Mouse (Mus musculus): Measurements from ENCODE around the gene Dhrs13.

The Dhrs13 gene

GRCm38 (mm10) chr11:78031947-78032808 lies at the start of gene Dhrs13:
Gene Dhrs13, plus strand, starts transcription at chr11:78032280.
- peak; percentile 94 for DNase-seq (ENCODE audit: low spot score)

- peak; percentile 99 for DNase-seq (ENCODE audit: low spot score)
These were observed 49.6 kb upstream of the Dhrs13 start, which contains the start of gene Phf12 for GRCm38 (mm10) chr11:77982441-77982905. Gene Phf12, plus strand, starts transcription at chr11:77982754.

- peak; percentile 37 for DNase-seq (ENCODE audit: low spot score)
These were observed 48.7 kb upstream of the Dhrs13 start for GRCm38 (mm10) chr11:77983191-77983936.

DNA sequence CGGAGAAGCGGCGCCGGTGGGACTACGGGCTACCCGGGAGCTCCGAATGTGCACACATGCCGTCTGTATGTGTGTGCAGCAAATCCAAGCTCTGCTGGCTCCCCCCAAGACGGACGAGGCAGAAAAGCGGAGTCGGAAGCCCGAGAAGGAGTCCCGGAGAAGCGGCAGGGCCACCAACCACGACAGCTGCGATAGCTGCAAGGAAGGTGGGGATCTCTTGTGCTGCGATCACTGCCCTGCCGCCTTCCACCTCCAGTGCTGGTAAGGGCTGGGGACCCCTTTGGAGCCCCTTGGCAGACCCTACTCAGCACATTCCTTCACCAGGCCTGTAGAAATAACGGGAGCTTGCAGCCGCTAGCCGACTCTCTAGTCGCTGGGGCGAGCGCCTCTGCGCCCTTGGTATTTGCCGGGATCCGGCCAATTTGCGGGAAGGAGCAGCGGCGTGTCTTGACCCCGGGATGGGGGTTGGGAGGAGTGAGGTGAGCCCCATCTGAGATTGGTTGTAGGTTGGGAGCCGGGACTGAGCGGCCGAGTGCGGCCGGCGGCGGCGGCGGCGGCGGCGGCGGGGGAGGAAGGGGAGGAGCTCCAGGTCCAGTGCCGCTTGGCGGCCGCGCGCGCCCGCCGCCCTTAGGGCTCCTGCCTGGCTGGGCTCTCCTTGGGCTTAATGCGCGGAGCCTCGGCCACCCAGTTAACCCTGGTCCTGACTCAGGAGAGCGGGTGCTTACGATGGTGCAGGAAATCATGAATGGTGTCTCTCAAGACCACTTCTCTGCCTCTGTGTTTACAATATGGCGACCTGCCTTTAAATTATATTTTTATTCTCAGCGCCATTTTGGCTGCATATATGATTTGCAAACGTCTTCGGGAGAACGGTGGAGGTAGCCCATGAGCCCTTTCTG lies 47.9 kb upstream of the Dhrs13 start:
- peak; percentile 69 for DNase-seq (ENCODE audit: low spot score)

- peak; percentile 50 for DNase-seq (ENCODE audit: low spot score)
These were observed 47.2 kb upstream of the Dhrs13 start for GRCm38 (mm10) chr11:77984836-77985231.

GRCm38 (mm10) chr11:77985541-77986065 lies 46.5 kb upstream of the Dhrs13 start:
- DNase-seq (ENCODE audit: low spot score): no peak

- no peak for DNase-seq (ENCODE audit: low spot score)
These were observed 42.9 kb upstream of the Dhrs13 start for GRCm38 (mm10) chr11:77989071-77989690.

DNA sequence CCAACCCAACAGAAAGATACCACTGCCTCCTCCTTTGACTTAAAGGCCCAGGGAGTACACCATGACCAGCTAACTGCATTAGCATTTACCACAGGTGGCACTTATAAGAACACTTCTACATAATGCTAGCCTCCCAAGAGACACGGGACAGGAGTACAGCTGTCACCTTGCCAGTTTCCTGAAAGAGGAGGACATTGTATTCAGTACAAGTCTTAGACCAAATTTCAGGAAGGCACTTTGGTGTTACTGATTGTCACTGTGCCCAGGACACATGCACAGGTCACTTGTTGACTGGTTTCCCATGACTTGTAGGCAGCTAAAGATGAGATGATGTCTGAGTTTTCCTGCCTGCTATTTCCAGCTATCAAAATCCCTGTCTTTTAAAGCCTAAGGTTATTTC lies 36.5 kb upstream of the Dhrs13 start:
- no peak for DNase-seq (ENCODE audit: low spot score)

- no peak for DNase-seq (ENCODE audit: low spot score)
These were observed 25.6 kb upstream of the Dhrs13 start for GRCm38 (mm10) chr11:78006446-78006845.

DNA sequence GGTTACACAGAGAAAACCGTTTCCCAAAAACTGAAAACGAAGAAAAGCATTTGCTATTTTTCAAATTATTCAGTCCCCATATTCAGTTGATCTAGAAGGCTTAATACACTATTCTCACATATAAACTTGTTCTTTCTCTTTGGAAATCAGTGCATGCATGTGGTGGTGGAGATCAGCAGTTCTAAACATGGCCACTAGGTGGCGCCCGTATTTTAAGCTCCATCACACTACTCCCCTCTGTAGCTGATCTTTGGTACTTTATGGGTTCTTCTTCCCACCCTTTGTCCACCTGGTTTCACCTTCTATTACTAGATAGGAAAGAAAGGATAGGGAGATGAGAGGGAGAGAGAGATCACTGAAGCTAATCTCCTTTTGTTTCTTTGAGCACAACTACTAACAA lies 12.4 kb upstream of the Dhrs13 start:
- peak; percentile 83 for DNase-seq (ENCODE audit: low spot score)

DNA sequence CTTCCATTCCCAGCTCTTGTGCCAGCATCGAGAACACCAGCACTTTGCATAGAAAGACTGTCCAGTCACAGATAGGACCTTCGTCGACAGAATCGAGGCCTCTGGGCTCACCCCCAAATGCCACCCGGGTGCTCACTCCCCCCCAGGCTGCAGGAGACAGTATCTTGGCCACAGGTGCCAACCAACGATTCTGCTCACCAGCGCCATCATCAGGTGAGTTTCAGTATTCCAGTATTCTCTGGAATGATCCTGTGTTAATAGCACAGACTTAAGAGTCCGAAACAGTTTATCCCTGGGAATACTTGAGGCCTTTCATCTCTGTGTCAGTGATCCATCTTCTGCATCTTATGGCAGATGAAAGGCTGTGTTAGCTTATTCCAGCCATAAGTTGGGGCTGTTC lies 8.5 kb upstream of the Dhrs13 start:
- DNase-seq (ENCODE audit: low spot score): peak; percentile 45

- no peak for DNase-seq (ENCODE audit: low spot score)
These were observed 2.8 kb upstream of the Dhrs13 start for GRCm38 (mm10) chr11:78029240-78029639.

- DNase-seq (ENCODE audit: low spot score): no peak
These were observed 1.5 kb upstream of the Dhrs13 start for GRCm38 (mm10) chr11:78030600-78030999.

DNA sequence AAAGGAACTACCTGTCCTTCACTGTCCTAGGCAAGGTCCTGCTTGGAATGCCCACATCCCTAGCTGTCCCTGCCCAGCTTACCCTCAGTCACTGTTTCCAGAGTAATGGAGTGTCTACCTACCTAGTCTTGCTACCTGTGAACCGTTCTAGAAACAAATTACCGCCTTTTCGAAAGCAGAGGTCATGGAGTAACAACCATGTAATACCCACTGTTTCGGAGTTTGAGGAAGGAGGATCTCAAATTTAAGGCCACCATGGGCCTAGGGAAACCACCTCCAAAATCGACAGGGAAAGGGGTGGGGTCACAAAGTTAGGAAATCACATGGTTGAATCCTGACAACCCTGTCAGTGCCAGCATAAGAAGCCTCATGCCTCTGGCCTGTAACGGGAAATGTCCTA lies 691 bp upstream of the Dhrs13 start:
- DNase-seq (ENCODE audit: low spot score): no peak

DNA sequence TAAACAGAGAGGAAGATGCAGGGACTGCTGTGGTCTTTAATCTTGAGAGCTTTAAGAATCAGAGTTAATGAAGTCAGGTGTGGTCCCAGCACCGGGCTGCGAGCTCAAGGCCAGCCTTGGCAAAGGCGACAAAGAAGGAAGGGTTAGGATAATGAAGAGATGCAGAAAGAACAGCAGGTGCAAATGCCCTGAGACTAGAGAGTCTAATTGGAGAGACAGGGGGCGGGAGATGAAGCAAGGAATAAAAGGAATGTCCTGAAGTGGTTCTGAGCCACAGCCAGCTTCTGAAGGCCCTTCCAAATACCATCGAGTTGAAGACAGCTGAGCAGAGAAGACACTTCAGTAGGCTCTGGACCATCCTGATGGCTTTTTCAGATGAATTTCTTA lies 722 bp downstream of the Dhrs13 start:
- DNase-seq (ENCODE audit: low spot score): peak; percentile 15

DNA sequence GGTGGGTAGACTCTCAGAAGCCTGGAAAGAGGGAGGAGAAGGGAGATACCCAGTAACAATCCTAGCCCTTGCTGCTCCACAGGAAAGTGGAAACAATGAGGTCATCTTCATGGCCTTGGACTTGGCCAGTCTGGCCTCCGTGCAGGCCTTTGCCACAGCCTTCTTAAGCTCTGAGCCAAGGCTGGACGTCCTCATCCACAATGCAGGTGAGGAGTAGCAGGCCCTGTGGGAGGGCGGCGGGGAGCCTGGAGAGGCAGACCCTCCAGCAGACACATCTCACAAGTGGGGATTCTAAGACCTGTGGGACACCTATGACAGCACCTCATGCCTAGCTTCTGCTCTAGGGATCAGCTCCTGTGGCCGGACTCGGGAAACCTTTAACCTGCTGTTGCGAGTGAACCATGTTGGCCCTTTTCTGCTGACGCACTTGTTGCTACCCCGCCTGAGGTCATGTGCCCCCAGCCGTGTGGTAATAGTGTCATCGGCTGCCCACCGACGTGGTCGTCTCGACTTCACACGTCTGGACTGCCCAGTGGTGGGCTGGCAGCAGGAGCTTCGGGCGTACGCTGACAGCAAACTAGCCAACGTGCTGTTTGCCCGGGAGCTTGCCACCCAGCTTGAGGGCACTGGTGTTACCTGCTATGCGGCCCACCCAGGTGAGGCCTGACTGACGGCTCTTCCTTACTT lies 2.0 kb downstream of the Dhrs13 start:
- DNase-seq (ENCODE audit: low spot score): no peak

- no peak for DNase-seq (ENCODE audit: low spot score)
These were observed 4.7 kb downstream of the Dhrs13 start for GRCm38 (mm10) chr11:78036791-78037190.

- DNase-seq (ENCODE audit: low spot score): peak; percentile 79
These were observed 6.0 kb downstream of the Dhrs13 start, which contains the start of gene Flot2 for GRCm38 (mm10) chr11:78037831-78038752. Gene Flot2, plus strand, starts transcription at chr11:78037931.

DNA sequence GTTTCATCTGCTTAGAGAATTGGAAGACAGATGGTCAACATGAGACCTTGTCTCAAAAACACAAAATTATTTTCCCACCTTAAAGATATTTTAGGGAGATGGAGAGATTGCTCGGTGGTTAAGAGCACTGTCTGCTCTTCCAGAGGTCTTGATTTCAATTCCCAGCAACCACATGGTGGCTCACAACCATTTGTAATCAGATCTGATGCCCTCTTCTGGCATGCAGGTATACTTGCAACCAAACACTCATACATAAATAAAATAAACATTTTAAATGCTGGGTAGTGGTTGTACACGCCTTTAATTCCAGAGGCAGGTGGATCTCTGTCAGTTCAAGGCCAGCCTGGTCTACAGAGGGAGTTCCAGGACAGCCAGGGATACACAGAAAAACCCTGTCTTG lies 8.8 kb downstream of the Dhrs13 start:
- DNase-seq (ENCODE audit: low spot score): no peak

All from embryo, embryonic 10 days (tissue).